Mouse (Mus musculus) liver, embryonic 14.5 days (tissue): ENCODE results near the gene Bcap29. TPM values are rescaled to one million over a fixed set of nuclear protein-coding genes. Genes with fewer than 3 reads are reported as not detected.
A peak's percentile ranks its signal among the peaks of the same experiment; 100 is the strongest.

Source experiments
- ATAC-seq: fragments of 200-750 bp; cut with Nextera tagmentation; 2 replicates; pipeline ENCODE4 v1.8.0; 2017; ENCODE audit warnings: moderate number of reproducible peaks, mild to moderate bottlenecking, moderate library complexity; ENCODE audit not compliant: insufficient read depth
- DNase-seq, 3 experiments: peaks; one replicate each; pipeline ENCODE4 v3.0.0-alpha.2; 2012 to 2013; ENCODE audit warnings: low read depth in 3 of 3, low spot score in 3 of 3
- H3K27ac ChIP-seq: fragments of 300-500 bp; sonication (generic); 2 replicates; pipeline ENCODE4 v1.5.1; 2014; ENCODE audit warnings: moderate library complexity, mild to moderate bottlenecking, control low read depth, inconsistent platforms
- H3K27me3 ChIP-seq: fragments of 300-500 bp; sonication (generic); 2 replicates; pipeline ENCODE4 v1.6.1; 2014; ENCODE audit warnings: mild to moderate bottlenecking, low read length, moderate library complexity; ENCODE audit not compliant: control insufficient read depth, insufficient read depth
- H3K36me3 ChIP-seq: fragments of 300-500 bp; sonication (generic); replicated peaks from 2 replicates; pipeline ENCODE4 v1.6.1; 2014; ENCODE audit warnings: low read depth; ENCODE audit not compliant: control insufficient read depth, insufficient read depth
- H3K4me1 ChIP-seq, 2 experiments: fragments of 200-500 bp in 1 of 2; fragments of 300-500 bp in 1 of 2; sonication (generic) in 1 of 2; replicated peaks; 2 replicates each; pipeline ENCODE4 v1.6.1; 2012 to 2014; ENCODE audit warnings: antibody characterized with exemption in 1 of 2, inconsistent platforms in 1 of 2, low read length in 1 of 2; ENCODE audit not compliant: control insufficient read depth in 2 of 2, insufficient read depth in 2 of 2
- H3K4me2 ChIP-seq: fragments of 300-500 bp; sonication (generic); 2 replicates; pipeline ENCODE4 v1.6.1; 2014; ENCODE audit warnings: low read depth, mild to moderate bottlenecking, control low read depth, moderate library complexity
- H3K4me3 ChIP-seq, 2 experiments: fragments of 200-500 bp in 1 of 2; fragments of 300-500 bp in 1 of 2; sonication (generic) in 1 of 2; 2 replicates each; pipeline ENCODE4 v1.5.1; 2012 to 2014; ENCODE audit warnings: low read depth in 2 of 2, low read length in 2 of 2, mild to moderate bottlenecking in 2 of 2, control low read depth in 1 of 2, inconsistent platforms in 1 of 2, moderate library complexity in 1 of 2; ENCODE audit not compliant: insufficient read depth in 1 of 2
- H3K9ac ChIP-seq: fragments of 300-500 bp; sonication (generic); replicated peaks from 2 replicates; pipeline ENCODE4 v1.6.1; 2014; ENCODE audit warnings: mild to moderate bottlenecking, control low read depth, moderate library complexity
- H3K9me3 ChIP-seq: fragments of 300-500 bp; sonication (generic); 2 replicates; pipeline ENCODE4 v1.6.1; 2016; ENCODE audit warnings: low read length, mixed read lengths; ENCODE audit not compliant: control insufficient read depth
- CTCF ChIP-seq: IDR thresholded peaks from 2 replicates; pipeline ENCODE4 v1.5.1; 2016; ENCODE audit warnings: antibody characterized with exemption, low read depth, control low read depth
- EP300 ChIP-seq: IDR thresholded peaks from 2 replicates; pipeline ENCODE4 v1.6.1; 2016; ENCODE audit warnings: antibody characterized with exemption, low read depth
- WGBS: fragments of 180-500 bp; shearing (Covaris S2); extraction: QIAGEN DNeasy Blood & Tissue Kit; methylation state at CpG from one replicate; pipeline ENCODE4 v1.1.7; 2014; ENCODE audit not compliant: insufficient replicate concordance; 5-methylcytosine and 5-hydroxymethylcytosine counted together
- polyA plus RNA-seq, 2 experiments: library from polyadenylated mRNA; depleted of rRNA in 1 of 2; stranded (reverse) in 1 of 2; unstranded in 1 of 2; fragments of >200 nt; fragmentation: Nextera tagmentation in 1 of 2; extraction: Ambion mirVana in 1 of 2; gene quantifications; 2 replicates each; pipeline versions ENCODE4 v1.2.1 to v1.2.3; 2012 to 2014

Gene Bcap29
- polyA plus RNA-seq (2012; rRNA removed) (4.8 and 8.5 TPM in 2 replicates), polyA plus RNA-seq (2014; fragmentation: Nextera tagmentation; extraction: Ambion mirVana) (29.7 and 32.8 TPM in 2 replicates)

GRCm38 (mm10) chr12:31634343-31635239, at the start of gene Bcap29:
Gene Bcap29, minus strand, starts transcription at chr12:31634658.
- Histone ChIP-seq H3K36me3 (no peaks in the 10 kb centered on the region), H3K4me2 (peak within 1 kb of the TSS; percentile 85), H3K27me3 (no peaks in the 10 kb centered on the region), H3K9me3 (no peaks in the 10 kb centered on the region), H3K9ac (peak within 1 kb of the TSS; percentile 89), H3K27ac (peak within 1 kb of the TSS; percentile 58), H3K4me3 (peak within 1 kb of the TSS; percentile 79 to 81), H3K4me1 (peaks cover 0 to 9% of the 10 kb centered on the region in 2 experiments; a peak in 2 of 4 replicates)
- TF ChIP-seq CTCF (no peak), EP300 (no peak)
- DNase-seq (peak; percentile 61 to 66 (median 63)), ATAC-seq (peak; percentile 95)
- WGBS, result 1% methylated on average over 73 of the region's 73 CpGs

DNA sequence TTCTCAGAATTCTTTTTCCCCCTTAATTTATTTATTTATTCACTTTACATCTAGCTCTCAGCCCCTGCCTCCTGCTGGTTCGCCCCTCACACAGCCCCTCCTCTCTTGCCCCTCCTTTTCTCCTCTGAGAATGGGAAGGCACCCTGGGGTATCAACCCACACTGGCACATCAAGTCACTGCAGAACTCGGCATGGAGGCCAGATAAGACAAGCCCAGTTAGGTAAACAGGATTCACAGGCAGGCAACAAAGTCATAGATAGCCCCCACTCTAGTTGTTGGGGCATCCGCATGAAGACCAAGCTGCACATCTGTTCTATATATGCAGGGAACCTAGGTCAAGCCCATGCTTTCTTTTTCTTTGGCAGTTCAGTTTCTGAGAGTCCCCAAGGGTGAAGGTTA, 32.7 kb upstream of the Bcap29 start:
- H3K4me2 ChIP-seq, result no peak overlapping the region
- WGBS, result 40% methylated on average over 3 of the region's 3 CpGs
- no peak overlapping the region for H3K9ac ChIP-seq
- ATAC-seq, result no peak
- no peaks in the 10 kb centered on the region for H3K9me3 ChIP-seq
- TF ChIP-seq CTCF, result no peak
- no peak for TF ChIP-seq EP300
- no peaks in the 10 kb centered on the region for H3K27me3 ChIP-seq
- DNase-seq, result no peak
- H3K4me3 ChIP-seq, result no peak overlapping the region
- H3K27ac ChIP-seq, result no peak overlapping the region
- H3K4me1 ChIP-seq, result no peaks in the 10 kb centered on the region
- no peaks in the 10 kb centered on the region; the same call in 1 of the 2 replicates for H3K36me3 ChIP-seq

GRCm38 (mm10) chr12:31665999-31666398, 31.5 kb upstream of the Bcap29 start:
- TF ChIP-seq CTCF (no peak), EP300 (no peak)
- WGBS, result 73% methylated on average over 6 of the region's 6 CpGs
- no peak for DNase-seq
- no peak overlapping the region for H3K9ac ChIP-seq
- no peak overlapping the region for H3K27ac ChIP-seq
- no peaks in the 10 kb centered on the region; the same call in 1 of the 2 replicates for H3K36me3 ChIP-seq
- H3K4me1 ChIP-seq, result no peaks in the 10 kb centered on the region
- ATAC-seq, result no peak
- no peak overlapping the region for H3K4me2 ChIP-seq
- no peak overlapping the region for H3K4me3 ChIP-seq
- H3K9me3 ChIP-seq, result no peaks in the 10 kb centered on the region
- H3K27me3 ChIP-seq, result no peaks in the 10 kb centered on the region

- H3K4me2 ChIP-seq, result no peak overlapping the region
- 72% methylated on average over 2 of the region's 2 CpGs for WGBS
- H3K36me3 ChIP-seq, result no peaks in the 10 kb centered on the region
- DNase-seq, result no peak
- H3K9ac ChIP-seq, result no peak overlapping the region
- peaks cover 5 to 6% of the 10 kb centered on the region in 2 experiments; a peak in 3 of 4 replicates for H3K4me1 ChIP-seq
- H3K27me3 ChIP-seq, result no peaks in the 10 kb centered on the region
- H3K9me3 ChIP-seq, result no peaks in the 10 kb centered on the region
- ATAC-seq, result no peak
- H3K4me3 ChIP-seq, result no peak overlapping the region
- H3K27ac ChIP-seq, result no peak overlapping the region
- TF ChIP-seq EP300 (no peak), CTCF (no peak)
These were observed 22.4 kb upstream of the Bcap29 start for GRCm38 (mm10) chr12:31656841-31657240.

DNA sequence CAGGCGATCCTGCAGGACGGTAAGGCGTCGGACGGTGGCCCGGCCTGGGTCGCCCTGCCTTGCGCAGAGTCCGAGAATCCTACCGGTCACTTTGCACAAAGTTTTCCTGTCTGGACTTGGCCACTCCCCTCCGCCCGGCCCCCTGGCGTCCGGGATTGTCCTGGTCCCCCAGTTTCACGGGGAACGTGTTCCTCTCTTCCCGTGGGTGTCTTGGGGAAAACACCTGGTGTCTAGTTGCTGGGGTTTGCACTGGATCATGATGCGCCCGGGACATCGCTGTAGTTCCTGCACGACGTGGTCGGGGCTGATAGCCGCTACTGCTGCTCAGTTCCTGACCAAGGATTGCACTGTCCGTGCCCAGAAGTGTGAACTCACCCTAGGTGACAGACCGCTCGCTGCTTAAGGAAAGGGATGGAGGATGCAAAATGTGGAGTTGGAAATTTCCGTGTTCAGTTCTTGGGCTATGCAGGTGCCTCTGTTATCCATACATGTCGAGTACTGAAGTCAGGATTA, 20.6 kb upstream of the Bcap29 start:
- TF ChIP-seq EP300 (no peak), CTCF (peak; percentile 67)
- H3K36me3 ChIP-seq, result no peaks in the 10 kb centered on the region
- H3K4me1 ChIP-seq, result peaks cover 5 to 6% of the 10 kb centered on the region in 2 experiments; a peak in 3 of 4 replicates
- WGBS, result 1% methylated on average over 29 of the region's 29 CpGs
- H3K27me3 ChIP-seq, result no peaks in the 10 kb centered on the region
- H3K4me3 ChIP-seq, result peak overlapping the region; percentile 84 to 86
- peak overlapping the region; percentile 16; the same call in 1 of the 2 replicates for H3K27ac ChIP-seq
- no peaks in the 10 kb centered on the region for H3K9me3 ChIP-seq
- peak in 1 of 3 experiments; percentile 33 for DNase-seq
- peak overlapping the region; percentile 83 for H3K9ac ChIP-seq
- peak; percentile 72 for ATAC-seq
- H3K4me2 ChIP-seq, result peak overlapping the region; percentile 82
